Mouse (Mus musculus) testis, postnatal 14 days (tissue): ENCODE measurements around the gene Defa22.
"Not testable (repeated sequence)": the region's sequence is repeated elsewhere in the genome, so short reads cannot be mapped to it uniquely, and the experiment has no call there.

Experiments used
- DNase-seq: peaks from one replicate; pipeline ENCODE4 v3.0.0; 2021; ENCODE audit warnings: low spot score

Defa22 gene

DNA sequence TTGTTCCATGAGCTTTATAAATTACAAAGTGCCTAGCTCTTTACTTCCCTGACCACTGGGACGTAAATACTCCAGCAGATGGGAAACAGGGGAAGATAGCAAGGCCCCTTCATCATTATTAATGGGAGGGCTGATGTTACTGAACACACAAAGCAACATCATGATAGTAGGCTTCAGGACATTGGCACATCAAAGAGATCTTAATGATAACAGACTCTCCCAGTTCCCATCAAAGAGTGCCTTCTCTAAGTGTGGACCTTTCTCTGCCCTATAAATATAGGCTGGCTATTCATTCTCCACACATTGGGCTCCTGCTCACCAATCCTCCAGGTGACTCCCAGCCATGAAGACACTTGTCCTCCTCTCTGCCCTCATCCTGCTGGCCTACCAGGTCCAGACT is at the start of gene Defa22:
Gene Defa22, plus strand, starts transcription at position 301 of the 400 bp plus-strand sequence.
- not testable (repeated sequence) for DNase-seq

DNA sequence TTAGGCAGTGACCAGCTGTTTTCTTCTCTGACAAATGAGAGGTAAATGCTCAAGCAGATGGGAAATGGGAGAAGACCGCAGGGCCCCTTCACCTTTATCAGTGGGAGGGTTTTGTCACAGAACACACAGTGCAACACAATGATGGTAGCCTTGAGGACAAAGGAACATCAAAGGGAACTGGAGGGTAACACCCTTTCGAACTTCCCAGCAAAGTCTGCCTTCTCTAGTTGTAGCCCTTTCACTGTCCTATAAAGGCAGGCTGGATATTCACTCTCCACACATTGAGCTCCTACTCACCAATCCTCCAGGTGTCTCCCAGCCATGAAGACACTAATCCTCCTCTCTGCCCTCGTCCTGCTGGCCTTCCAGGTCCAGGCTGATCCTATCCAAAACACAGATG is 27.7 kb upstream of the Defa22 start, which contains the start of gene Defa30:
Gene Defa30, plus strand, starts transcription at position 301 of the 400 bp plus-strand sequence.
- DNase-seq = not testable (repeated sequence)

- not testable (repeated sequence) for DNase-seq
Measured at GRCm38 (mm10) chr8:21191314-21191713, 29.2 kb downstream of the Defa22 start, which contains the start of gene Defa31. TSS of gene Defa31 (plus strand) at chr8:21191614.

GRCm38 (mm10) chr8:21201261-21201660 is 39.2 kb downstream of the Defa22 start, which contains the start of gene Gm15293:
TSS of gene Gm15293 (plus strand) at chr8:21201561.
- DNase-seq = not testable (repeated sequence)
